Mouse (Mus musculus): ENCODE data around the gene Cela3b.

Cela3b gene

DNA sequence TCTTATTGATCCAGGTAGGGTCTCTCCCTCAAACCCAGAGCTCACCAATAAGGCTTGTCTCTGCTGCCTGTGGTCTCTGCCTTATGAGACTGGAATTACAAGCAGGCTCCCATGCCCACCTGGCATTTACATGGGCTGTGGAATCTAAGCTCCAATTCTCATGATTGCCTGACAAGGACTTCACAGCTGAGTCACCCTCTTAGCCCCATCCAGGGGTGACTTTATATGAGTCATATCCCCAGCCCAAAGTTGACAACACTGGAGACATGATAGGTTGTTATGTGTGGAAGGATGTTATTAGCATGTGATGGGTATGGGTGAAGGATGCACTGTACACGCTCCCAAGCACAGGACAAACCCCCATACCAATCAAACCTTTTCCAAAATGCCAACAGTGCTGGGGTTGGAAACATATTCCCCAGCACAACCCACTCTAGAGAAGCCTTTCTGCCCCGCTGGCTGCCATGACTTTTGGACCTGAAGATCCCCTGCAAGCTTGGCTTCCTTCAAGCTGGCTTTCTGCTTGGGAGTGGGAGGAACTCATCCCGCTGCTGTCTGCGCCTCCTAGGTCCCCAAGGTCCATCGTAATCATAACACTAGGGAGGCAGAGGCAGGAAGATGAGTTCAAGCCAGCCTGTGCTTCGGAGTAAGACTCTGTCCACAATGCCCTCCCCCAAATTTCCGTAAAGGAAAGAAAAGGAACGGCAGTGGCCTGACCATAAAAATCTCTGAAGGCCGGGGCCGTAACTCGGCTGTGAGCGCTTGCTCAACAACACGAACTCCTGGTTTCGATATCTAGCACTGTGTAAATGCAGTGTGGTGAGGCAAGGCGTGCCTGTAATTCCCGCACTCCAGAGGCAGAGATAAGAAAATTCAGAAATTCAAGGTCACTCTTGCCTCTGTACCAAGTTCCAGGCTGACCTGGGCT is 58.5 kb downstream of the Cela3b start:
- no peak for DNase-seq
